Comparison of ENCODE assay signal across 8 mouse cellular contexts in genomic region chr7:3665215-3666114, GRCm38 (mm10). TPM values are rescaled to one million over a fixed set of nuclear protein-coding genes. Genes with fewer than 3 reads are reported as not detected.
A peak's percentile ranks its signal among the peaks of the same experiment; 100 is the strongest.
DNase-seq lines count a peak whose midpoint lies in the region; ATAC-seq lines count a peak whose summit lies in the region.

TSS of gene Leng1 (minus strand) at chr7:3665840.

- peak within 1 kb of the TSS; percentile 66 for H3K4me3 ChIP-seq in lung, embryonic 16.5 days (ENCODE audit: low read length)

- H3K27ac ChIP-seq in lung, embryonic 16.5 days (ENCODE audit: low read length) = peak within 1 kb of the TSS; percentile 91

- no peaks in the 10 kb centered on the region for H3K27me3 ChIP-seq in lung, embryonic 16.5 days (ENCODE audit: control insufficient read depth, insufficient read depth, low read depth, low read length)

- peak; percentile 99 for DNase-seq in MEL-GATA-1-ER (ENCODE audit: extremely low read depth, low read depth)
- peak; percentile 95 for DNase-seq in cerebellum, adult 8-10 months
- peak; percentile 96 for DNase-seq in forelimb bud, embryonic 11.5 days (ENCODE audit: low read depth, low spot score)
- DNase-seq in layer of hippocampus, adult 9-10 months (ENCODE audit: low spot score) = peak; percentile 96
- DNase-seq in ovary, postnatal 10 days (ENCODE audit: low spot score) = peak; percentile 79
- peak; percentile 85 to 88 for DNase-seq in thymus, postnatal 10 days (ENCODE audit: low spot score in 2 of 2)

- no peaks in the 10 kb centered on the region for H3K9me3 ChIP-seq in lung, embryonic 16.5 days (ENCODE audit: control insufficient read depth, low read length)

- peak within 1 kb of the TSS; percentile 65 for H3K4me2 ChIP-seq in lung, embryonic 16.5 days (ENCODE audit: low read depth, low read length)

- peaks cover 10% of the 10 kb centered on the region for H3K4me1 ChIP-seq in lung, embryonic 16.5 days (replicated peaks; ENCODE audit: control insufficient read depth, insufficient read depth, low read length)

- peak within 1 kb of the TSS; percentile 78 for H3K9ac ChIP-seq in lung, embryonic 16.5 days (ENCODE audit: low read length)

- peak; percentile 98 for ATAC-seq in hematopoietic stem cell, adult 5-6 weeks (replicated peaks in 1 of 2; ENCODE audit: insufficient read depth in 1 of 2, low FRiP score in 2 of 2, low TSS enrichment in 1 of 2, low read depth in 1 of 2, poor library complexity in 2 of 2, severe bottlenecking in 2 of 2)
- ATAC-seq in lung, embryonic 16.5 days (ENCODE audit: low read depth) = peak; percentile 98

- WGBS in lung, embryonic 16.5 days = 2% methylated on average over 45 of the region's 45 CpGs

- H3K36me3 ChIP-seq in lung, embryonic 16.5 days (ENCODE audit: control insufficient read depth, insufficient read depth, low read length) = peaks cover 13% of the 10 kb centered on the region

RNA-seq across cellular contexts. Expression of gene Leng1, which starts in this region (rescaled TPM):
- total RNA-seq in hematopoietic stem cell, adult 5-6 weeks (2017) = 11.1 and 15.4 TPM in 2 replicates
- 12.2 and 13.5 TPM in 2 replicates for polyA plus RNA-seq in lung, embryonic 16.5 days (2015; fragmentation: Nextera tagmentation; extraction: Ambion mirVana)

Comparison
In these comparisons a context has a peak if more than half of its experiments do, and no peak if none do; other contexts are left out.
1. Peak in every context shown above with its lines: DNase-seq, ATAC-seq, H3K4me3 ChIP-seq and H3K27ac ChIP-seq.